8 mouse cellular contexts compared by ENCODE assay signal in the genomic region with DNA sequence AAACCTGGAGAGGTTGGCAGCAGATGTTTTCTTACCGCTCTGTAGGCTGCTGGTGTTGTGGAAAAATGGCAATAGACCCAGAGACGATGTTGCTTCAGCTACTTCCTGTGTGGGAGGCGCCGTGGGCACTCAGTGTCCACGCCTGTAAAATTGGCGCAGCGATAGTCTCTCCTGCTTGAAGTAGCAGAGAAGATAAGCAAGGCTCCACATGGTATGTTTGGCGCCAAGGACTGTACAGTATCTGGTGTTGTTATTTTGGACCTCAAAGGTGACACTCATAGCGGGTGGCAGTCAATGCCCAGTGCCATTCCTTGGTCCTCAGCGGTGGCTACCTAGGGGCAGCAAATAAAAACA. TPM values are rescaled to one million over a fixed set of nuclear protein-coding genes. Genes with fewer than 3 reads are reported as not detected.
DNase-seq lines count a peak whose midpoint lies in the region; ATAC-seq and TF ChIP-seq lines count a peak whose summit lies in the region.

No protein-coding gene starts in this region.

- no peak for ATAC-seq in intestine, embryonic 16.5 days
- ATAC-seq in midbrain, embryonic 15.5 days (replicated peaks): no peak; the same call in 1 of the 2 replicates

- no peaks in the 10 kb centered on the region for H3K27me3 ChIP-seq in heart, adult 2 months (ENCODE audit: control insufficient read depth, insufficient read depth, low read length)
- 0 out of 2 replicates have a peak, but pooled peaks cover 5% of the 10 kb centered on the region for H3K27me3 ChIP-seq in intestine, embryonic 16.5 days (replicated peaks; ENCODE audit: control insufficient read depth, insufficient read depth, low read length)
- H3K27me3 ChIP-seq in midbrain, embryonic 15.5 days (replicated peaks): no peaks in the 10 kb centered on the region

- H3K36me3 ChIP-seq in heart, adult 2 months (ENCODE audit: control insufficient read depth, insufficient read depth, low read length): no peaks in the 10 kb centered on the region
- H3K36me3 ChIP-seq in intestine, embryonic 16.5 days (ENCODE audit: control insufficient read depth, insufficient read depth, low read length): no peaks in the 10 kb centered on the region
- H3K36me3 ChIP-seq in midbrain, embryonic 15.5 days (replicated peaks): no peaks in the 10 kb centered on the region

- TF ChIP-seq EP300 in heart, adult 2 months (IDR thresholded peaks at IDR 0.05; ENCODE audit: insufficient read depth, low read depth, low read length): no peak

- intact Hi-C loops in heart, adult 2 months (cut with DNase I): loop anchor here (10.0 kb wide), 1 partner anchor 299 kb away; no protein-coding TSS in a partner anchor
- intact Hi-C loops in gastrocnemius, postnatal 14 days (cut with DNase I; ENCODE audit: low total_unique reads): no loop called here

- H3K4me1 ChIP-seq in heart, adult 2 months (ENCODE audit: control insufficient read depth, insufficient read depth, low read length): peaks cover 7% of the 10 kb centered on the region
- H3K4me1 ChIP-seq in intestine, embryonic 16.5 days (ENCODE audit: control insufficient read depth, insufficient read depth, low read length): peaks cover 54% of the 10 kb centered on the region
- peaks cover 52% of the 10 kb centered on the region for H3K4me1 ChIP-seq in midbrain, embryonic 15.5 days

- TF ChIP-seq CTCF in heart, adult 2 months (IDR thresholded peaks at IDR 0.05): no peak

- H3K27ac ChIP-seq in heart, adult 2 months: peak overlapping the region; percentile 45
- H3K27ac ChIP-seq in intestine, embryonic 16.5 days (ENCODE audit: low read length): 0 out of 2 replicates have a peak overlapping the region, but pooled peaks have one; percentile 10
- H3K27ac ChIP-seq in midbrain, embryonic 15.5 days: peak overlapping the region; percentile 76

- H3K79me2 ChIP-seq in heart, adult 2 months (replicated peaks; ENCODE audit: control insufficient read depth, insufficient read depth, low read length): no peaks in the 10 kb centered on the region

- DNase-seq in spleen, postnatal 10 days (ENCODE audit: low spot score in 2 of 2): peak; percentile 17 to 30
- no peak for DNase-seq in spleen, adult 18-20 months
- DNase-seq in heart, adult 2 months: peak; percentile 43 to 68
- DNase-seq in gastrocnemius, postnatal 14 days: no peak
- no peak for DNase-seq in frontal cortex, postnatal 36 days (ENCODE audit: low spot score in 2 of 2)
- no peak for DNase-seq in cerebellum, postnatal 14 days

- H3K4me2 ChIP-seq in intestine, embryonic 16.5 days (ENCODE audit: low read depth, low read length): peak overlapping the region; percentile 43; the same call in 1 of the 2 replicates
- H3K4me2 ChIP-seq in midbrain, embryonic 15.5 days: peak overlapping the region; percentile 33

- H3K9me3 ChIP-seq in intestine, embryonic 16.5 days (ENCODE audit: control insufficient read depth, low read length): no peaks in the 10 kb centered on the region
- H3K9me3 ChIP-seq in midbrain, embryonic 15.5 days: no peaks in the 10 kb centered on the region

- TF ChIP-seq POLR2A in heart, adult 2 months (IDR thresholded peaks at IDR 0.05; ENCODE audit: insufficient read depth, low read depth, low read length): no peak

- H3K4me3 ChIP-seq in heart, adult 2 months: peak overlapping the region; percentile 47
- peak overlapping the region; percentile 12; the same call in 1 of the 2 replicates for H3K4me3 ChIP-seq in intestine, embryonic 16.5 days (ENCODE audit: low read length)
- H3K4me3 ChIP-seq in midbrain, embryonic 15.5 days: no peak overlapping the region

- 6% methylated on average over 10 of the region's 10 CpGs for WGBS in heart, adult 2 months
- WGBS in intestine, embryonic 16.5 days: 19% methylated on average over 10 of the region's 10 CpGs
- 11% methylated on average over 10 of the region's 10 CpGs for WGBS in midbrain, embryonic 15.5 days

- H3K9ac ChIP-seq in heart, adult 2 months (ENCODE audit: low read depth, low read length): peak overlapping the region; percentile 11; the same call in 1 of the 2 replicates
- peak overlapping the region; percentile 30; the same call in 1 of the 2 replicates for H3K9ac ChIP-seq in intestine, embryonic 16.5 days (ENCODE audit: low read depth, low read length)
- no peak overlapping the region; the same call in 1 of the 2 replicates for H3K9ac ChIP-seq in midbrain, embryonic 15.5 days

RNA-seq across cellular contexts. Expression of a gene that starts 34.7 kb away (rescaled TPM):
- 10 to 100 TPM; 12.3 to 12.7 TPM for total RNA-seq in heart, adult 2 months (2021)
- 18.9 and 22.2 TPM in 2 replicates for polyA plus RNA-seq in heart, adult 2 months (2012; rRNA removed)
- polyA plus RNA-seq in intestine, embryonic 16.5 days (2015; fragmentation: Nextera tagmentation; extraction: Ambion mirVana): 638 and 702 TPM in 2 replicates
- 22.5 and 23.3 TPM in 2 replicates for polyA plus RNA-seq in midbrain, embryonic 15.5 days (2015; fragmentation: Nextera tagmentation; extraction: Ambion mirVana)
- 1 to 10 TPM in 1 of 2 experiments, under 1 TPM in 1; 1.00 to 1.5 TPM for total RNA-seq in gastrocnemius, postnatal 14 days (2021)

Comparison
In these comparisons a context has a peak if more than half of its experiments do, and no peak if none do; other contexts are left out.
1. DNase-seq: peak in spleen, postnatal 10 days (2 of 2) and heart, adult 2 months (2 of 2); none in spleen, adult 18-20 months (0 of 2), gastrocnemius, postnatal 14 days (single experiment), frontal cortex, postnatal 36 days (0 of 2) and cerebellum, postnatal 14 days (0 of 2).
2. H3K27ac ChIP-seq: peak in every context shown above with its lines; median percentile 76 in midbrain, embryonic 15.5 days; 45 in heart, adult 2 months; 10 in intestine, embryonic 16.5 days.
3. RNA of a gene that starts 34.7 kb away (polyA plus RNA-seq): 638 to 702 TPM in intestine, embryonic 16.5 days; 22.5 to 23.3 TPM in midbrain, embryonic 15.5 days and 18.9 to 22.2 TPM in heart, adult 2 months; every median in the first group is over 10 times any median in the second.